Mouse (Mus musculus): Measurements from ENCODE around the gene Spag5.
A peak's percentile ranks its signal among the peaks of the same experiment; 100 is the strongest.

Spag5 gene

DNA sequence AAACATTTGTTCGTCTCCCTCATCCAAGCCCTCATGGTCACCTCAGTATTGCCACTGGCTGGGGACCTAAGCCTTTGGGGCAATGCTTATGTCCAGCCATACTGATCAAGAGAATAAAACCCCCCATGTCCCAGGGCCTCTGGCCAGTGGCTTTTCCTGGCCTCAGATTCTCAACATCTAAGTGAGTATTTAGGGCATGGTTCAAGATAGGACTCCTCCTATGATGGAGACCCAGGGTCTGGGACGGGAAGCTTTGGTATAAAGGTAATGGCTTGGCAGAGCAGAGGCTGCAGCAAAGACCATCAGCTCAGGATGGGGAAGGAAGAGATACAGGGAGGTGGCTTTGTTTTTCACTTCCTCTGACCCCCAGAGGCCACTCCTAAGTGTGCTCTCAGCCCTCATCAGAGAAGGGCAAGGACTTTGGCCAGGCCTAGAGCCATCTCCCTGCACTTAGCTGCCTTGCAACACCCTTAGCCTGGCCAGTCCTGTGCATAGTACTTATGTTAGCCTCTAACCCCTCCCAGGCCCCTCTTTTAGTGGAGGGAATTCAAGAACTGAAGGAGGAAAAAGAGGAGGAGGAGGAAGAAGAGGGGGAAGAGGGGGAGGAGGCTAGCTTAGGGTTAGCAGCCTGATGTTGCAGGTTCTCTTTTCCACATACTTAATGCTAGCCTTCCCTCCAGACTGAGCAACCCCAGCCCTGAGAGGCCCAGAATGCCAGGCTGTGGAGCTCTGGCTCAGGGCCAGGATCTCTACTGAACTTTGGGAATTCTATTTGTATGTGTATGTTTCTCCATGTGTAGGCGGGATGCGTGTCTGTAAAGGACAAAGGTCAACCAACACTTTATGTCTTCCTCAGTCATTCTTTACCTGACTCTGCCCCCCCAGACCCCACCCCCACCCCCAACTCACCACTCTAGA lies 48.4 kb downstream of the Spag5 start:
- no peak for DNase-seq (ENCODE audit: inconsistent ontology term)

DNA sequence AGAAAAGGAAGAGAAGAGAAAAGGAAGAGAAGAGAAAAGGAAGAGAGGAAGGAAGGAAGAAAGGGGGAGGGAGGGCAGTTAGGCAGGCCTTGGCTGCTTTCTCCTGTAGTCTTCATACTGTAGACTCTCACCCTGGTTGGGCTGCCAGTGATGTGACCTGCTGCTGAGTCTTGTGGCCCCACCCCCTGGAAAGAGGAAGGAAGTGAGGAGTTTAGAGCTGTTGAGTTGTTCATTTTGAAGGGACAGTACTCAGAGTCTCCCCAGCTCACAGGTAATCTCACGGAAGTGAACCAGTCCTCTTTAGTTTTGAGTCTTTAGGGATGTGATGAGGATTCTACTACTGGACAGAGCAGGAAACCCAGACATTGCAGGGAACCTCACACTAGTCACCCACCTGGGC lies 51.8 kb downstream of the Spag5 start:
- no peak for DNase-seq (ENCODE audit: inconsistent ontology term)

DNA sequence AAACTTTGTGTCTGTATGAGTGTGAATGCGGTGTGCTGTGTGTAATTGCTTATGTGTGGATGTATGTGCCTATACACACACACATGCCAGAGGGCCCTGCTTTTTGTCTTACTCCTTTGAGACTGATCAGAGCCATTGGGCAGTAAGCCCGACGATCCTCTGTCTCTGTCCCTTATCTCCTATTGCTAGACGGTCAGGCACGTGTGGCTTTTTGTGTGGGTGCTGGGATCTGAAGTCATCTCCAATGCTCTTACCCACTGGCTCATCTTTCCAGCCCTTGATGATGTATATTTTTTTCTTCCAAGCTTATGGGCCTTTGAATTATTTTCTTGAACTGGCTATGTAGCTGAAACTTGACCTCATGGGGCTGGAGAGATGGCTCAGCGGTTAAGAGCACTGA lies 53.6 kb downstream of the Spag5 start:
- no peak for DNase-seq (ENCODE audit: inconsistent ontology term)

DNA sequence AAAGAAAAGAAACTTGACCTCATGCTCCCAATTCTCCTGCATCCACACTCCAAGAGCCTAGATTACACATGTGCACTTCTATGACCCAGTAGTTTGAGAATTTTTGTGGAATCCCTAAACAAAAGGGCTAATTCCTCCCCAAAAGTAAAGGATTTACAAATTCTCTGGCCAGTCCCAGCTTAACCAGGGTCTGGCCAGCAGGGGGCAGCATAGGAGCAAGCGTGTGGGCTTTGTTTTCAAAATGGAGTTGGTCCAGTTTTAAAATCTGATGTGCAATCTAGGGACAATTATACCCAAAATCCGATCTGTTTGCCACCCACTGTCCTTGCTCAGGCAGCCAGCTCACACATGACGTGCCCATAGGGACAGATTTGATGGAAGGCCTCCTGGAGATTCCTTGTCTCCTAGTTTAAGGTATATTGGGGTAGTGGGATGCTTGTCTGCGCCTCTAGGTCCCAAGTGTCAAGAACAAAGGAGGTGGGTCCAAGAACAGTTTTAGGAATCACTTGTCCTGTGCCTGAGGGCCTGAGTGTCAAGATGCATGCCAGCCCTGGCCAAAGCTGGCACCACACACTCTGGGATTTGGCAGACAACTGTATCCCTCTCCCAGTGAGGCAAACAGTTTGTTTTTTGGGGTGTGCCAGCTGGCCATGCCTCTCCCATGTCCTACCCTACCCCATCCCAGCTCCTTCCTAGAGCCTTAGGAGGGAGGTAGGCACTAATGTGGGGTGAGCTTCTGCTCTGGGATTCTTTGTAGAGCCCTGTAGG lies 54.3 kb downstream of the Spag5 start:
- DNase-seq (ENCODE audit: inconsistent ontology term): peak; percentile 45

DNA sequence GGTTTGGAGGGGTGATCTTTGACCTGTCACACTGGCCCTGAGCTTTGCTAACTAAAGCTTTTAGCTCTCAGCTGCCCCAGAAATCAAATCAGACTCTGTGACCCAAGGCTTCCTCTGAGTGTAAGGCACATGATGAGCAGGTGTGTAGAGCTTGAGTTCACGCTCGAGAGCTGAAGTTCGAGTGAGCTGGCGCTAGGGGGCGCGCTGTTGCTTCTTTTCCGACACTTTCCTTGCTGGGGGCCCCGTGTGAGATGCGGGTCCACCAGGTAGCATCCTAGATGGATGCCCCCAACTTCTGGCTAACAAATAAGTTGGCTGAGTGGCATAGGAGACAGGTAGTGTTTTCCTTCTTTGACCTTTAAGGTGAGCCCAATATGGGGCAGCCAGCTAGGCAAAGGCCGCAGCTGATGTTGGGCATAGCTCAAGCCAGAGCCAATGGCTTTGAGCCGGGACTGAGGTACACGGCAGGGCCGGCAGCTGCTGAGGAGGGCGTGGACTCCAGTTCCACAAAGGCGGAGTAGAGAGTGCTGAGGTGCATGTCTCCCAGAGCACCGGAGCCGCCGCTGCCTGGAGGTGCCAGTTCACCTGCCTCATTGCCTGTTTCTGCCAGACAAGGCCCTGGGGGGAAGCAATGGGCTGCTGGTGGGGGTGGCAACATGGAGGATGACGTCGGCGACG lies 57.1 kb downstream of the Spag5 start:
- DNase-seq (ENCODE audit: inconsistent ontology term): no peak

DNA sequence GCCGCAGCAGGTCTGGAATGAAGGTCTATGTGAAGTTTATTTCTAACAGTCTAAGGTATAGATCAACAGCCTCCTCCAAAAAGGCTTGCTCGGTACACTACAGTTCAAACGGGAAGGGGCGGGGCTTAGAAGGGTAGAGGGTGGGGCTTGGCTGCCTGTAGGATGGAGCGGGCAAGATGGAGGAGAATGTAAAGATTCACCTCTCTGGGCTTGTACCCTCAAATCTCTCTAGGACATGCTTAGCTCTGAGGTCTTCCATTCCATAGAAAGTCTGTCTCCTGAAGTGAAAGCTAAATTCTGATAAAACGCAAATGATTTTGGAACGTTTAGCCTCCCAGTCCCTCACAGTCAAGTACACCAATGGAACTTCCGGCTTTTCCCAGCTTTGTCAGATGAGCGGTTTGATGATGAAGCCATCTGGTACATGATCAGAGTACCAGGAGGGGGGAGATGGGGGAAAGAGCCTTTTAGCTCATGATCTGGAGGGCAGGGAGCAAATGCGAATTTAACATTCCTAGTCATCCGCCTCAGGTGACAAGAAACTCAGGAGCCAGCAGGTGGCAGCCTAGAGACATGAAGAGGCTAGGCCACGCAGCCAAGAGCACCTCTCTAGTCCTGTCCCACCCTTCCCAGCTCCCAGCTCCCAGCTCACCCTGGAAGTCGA lies 58.9 kb downstream of the Spag5 start:
- peak; percentile 64 for DNase-seq (ENCODE audit: inconsistent ontology term)

DNA sequence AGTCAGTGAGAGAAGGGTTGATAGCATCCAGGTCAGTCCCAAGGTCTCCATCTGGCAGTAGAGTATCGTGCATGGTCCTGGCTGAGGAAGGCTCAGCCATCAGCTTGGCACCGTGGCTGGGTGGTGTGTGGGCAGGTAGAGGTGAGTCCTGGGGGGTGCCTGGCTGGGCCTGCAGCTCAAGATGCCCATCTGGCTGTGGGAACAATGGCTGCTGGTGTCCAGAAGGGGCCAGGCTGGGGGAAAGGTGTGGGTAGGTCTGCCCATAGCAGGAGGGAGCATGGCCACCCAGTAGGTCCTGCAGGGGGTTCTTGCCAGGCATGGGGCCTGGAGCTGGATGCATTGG lies 59.4 kb downstream of the Spag5 start:
- DNase-seq (ENCODE audit: inconsistent ontology term): no peak

DNA sequence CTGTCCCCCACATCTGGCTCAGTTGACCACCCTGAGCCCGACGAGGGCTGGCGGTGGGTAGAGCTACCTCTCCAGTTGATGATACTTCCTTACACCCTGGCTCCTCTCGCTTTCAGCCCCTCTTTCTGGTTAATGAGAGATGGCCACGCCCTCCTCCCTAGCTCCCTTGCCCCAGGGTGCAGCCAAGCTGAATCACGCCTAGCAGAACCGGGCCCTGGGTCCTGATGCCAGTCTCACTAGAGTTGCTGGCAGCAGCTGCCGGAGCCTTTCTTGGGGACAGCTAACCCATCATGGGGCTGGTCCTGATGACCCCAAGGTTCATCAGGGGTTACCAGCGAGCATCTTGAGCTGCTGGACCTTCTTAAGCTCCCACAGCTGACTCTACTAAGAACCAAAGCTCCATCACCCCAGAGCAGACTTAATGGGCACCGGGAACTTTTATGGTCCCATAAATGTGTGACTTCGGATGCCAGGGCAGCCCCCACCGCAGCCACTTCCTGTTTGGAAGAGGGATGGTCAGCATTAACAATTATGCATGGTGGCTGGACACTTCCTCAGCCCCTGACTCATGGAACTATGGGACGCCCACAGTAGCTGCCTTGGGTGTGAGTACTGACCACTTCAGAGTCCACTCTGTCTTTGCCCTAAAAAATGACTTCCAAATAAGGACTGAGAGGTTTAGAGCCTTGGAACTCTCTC lies 62.1 kb downstream of the Spag5 start:
- no peak for DNase-seq (ENCODE audit: inconsistent ontology term)

DNA sequence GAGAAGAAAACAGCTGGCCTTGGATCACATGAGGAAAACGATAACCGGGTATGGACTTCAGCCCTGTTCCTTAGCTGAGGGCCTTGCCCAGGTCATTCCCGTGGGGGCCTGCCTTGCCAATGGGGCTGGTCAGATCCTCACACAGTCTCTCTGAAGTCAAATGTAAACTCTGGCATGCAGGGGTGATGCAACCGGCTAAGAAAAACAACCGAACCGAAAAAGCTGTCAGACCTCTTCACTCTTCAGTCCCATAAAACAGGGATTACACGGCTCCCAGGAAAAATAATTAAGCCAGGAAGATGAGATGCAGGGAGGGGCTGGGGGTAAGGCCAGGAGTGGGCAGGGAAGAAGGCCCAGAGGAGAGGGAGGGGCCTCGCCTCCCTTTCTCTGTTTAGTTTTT lies 62.8 kb downstream of the Spag5 start:
- no peak for DNase-seq (ENCODE audit: inconsistent ontology term)

DNA sequence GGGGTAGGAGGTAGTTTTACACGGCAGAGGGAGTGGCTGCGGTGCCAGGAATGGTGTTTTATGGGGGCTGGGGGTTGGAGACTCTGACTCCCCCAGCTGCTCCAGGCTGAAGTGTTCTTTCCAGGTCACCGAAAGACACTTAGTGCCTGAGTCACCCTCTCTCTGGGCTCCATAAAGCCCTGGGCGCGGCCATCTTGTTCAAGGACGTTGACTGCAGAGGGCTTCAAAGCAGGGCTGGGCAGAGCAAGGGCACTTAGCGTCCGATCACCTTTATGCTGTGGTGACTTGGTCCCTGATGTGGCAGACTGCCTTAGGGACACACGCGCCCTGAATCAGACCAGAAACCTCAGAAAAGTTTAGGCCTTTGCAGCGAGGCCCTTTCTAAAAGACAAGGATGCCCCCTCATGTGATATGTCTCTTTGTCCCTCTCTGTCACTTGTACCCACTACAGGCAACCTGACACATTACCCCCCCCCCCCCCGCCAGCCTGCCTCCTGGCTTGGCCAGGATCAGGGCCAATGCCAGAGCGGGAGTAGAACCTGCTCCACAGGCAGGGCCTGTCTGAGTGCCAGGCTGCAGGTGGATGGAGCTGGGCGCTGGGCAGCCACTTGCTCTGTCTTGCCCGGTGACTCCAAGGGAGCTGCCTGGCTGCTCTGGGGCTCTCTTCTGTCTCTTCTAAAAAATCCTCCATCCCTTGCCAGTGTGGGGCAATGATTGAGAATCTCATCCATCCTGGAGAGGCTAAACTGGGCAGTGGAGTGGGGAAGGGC lies 66.3 kb downstream of the Spag5 start:
- no peak for DNase-seq (ENCODE audit: inconsistent ontology term)

DNA sequence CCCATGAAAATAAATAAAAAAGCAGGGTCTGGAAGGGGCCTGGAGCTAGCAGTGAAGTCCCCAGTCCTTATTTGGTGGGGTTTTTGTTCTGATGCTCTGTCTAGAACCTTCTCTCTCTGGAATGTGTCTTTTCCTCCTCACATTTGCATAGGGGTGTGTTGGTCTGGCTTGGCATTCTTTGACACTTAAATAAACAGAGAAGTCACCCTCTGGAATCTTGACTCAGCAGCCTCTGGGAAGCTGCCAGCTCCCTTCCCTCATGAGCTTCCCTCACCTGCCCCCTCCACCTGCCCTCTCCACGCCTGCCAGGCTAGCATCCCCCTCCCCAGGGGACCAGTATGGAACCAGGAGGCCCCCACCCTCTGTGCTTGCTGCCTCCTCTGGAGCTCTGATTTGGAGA lies 69.1 kb downstream of the Spag5 start:
- no peak for DNase-seq (ENCODE audit: inconsistent ontology term)

DNA sequence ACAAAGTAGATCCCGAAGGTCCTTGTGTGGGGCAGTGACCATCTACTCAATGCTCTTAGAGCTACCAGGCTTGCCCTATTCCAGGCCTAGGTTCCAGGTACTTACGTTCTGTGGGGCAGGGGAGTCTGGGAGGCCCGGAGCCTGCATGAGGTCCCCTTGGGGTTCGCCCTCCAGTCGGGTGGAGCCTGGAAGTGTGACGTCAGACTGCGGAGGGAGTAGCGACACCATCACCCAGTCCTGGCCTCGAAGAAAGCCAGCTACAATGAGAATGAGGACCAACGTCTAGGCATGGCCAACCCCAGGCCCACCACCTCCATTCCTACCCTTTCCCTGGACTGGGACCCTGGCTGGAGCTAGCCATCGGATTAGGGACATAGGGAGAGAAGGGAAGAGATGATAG lies 70.4 kb downstream of the Spag5 start:
- DNase-seq (ENCODE audit: inconsistent ontology term): no peak
